Mouse (Mus musculus): ENCODE measurements at regions not wholly inside any gene's neighbourhood (a gene's known extent, or its start where the extent isn't known, plus 50 kb on each side); places are given as distances from the start of the nearest gene placed in this dataset.

DNA sequence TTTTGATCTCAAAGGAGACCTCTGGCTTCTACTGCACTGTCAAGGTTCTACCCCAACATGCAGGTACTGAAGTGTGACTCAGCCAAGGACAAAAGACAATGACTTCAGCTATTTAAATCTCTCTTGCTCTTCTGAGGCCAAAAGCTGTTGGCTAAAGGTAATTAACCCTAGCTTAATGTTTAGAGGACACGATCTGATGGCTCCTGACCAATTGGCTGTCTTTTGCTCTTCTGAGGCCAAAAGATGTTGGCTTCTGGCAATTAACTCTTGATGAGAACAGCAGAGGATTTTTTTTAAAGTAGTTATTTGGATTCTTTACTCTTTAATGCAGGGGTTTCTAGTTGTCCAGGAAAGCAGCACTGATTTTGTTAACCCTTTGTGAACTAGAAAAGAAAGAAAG lies 369.6 kb upstream of the Adcyap1 start:
- DNase-seq = peak; percentile 53 to 56
